Mouse (Mus musculus) liver, embryonic 14.5 days (tissue): ENCODE results near the gene Pon3. TPM values are rescaled to one million over a fixed set of nuclear protein-coding genes. Genes with fewer than 3 reads are reported as not detected.
A peak's percentile ranks its signal among the peaks of the same experiment; 100 is the strongest.

ENCODE experiments used
- ATAC-seq: fragments of 200-750 bp; cut with Nextera tagmentation; 2 replicates; pipeline ENCODE4 v1.8.0; 2017; ENCODE audit warnings: moderate number of reproducible peaks, mild to moderate bottlenecking, moderate library complexity; ENCODE audit not compliant: insufficient read depth
- DNase-seq, 3 experiments: peaks; one replicate each; pipeline ENCODE4 v3.0.0-alpha.2; 2012 to 2013; ENCODE audit warnings: low read depth in 3 of 3, low spot score in 3 of 3
- H3K27ac ChIP-seq: fragments of 300-500 bp; sonication (generic); 2 replicates; pipeline ENCODE4 v1.5.1; 2014; ENCODE audit warnings: moderate library complexity, mild to moderate bottlenecking, control low read depth, inconsistent platforms
- H3K27me3 ChIP-seq: fragments of 300-500 bp; sonication (generic); 2 replicates; pipeline ENCODE4 v1.6.1; 2014; ENCODE audit warnings: mild to moderate bottlenecking, low read length, moderate library complexity; ENCODE audit not compliant: control insufficient read depth, insufficient read depth
- H3K36me3 ChIP-seq: fragments of 300-500 bp; sonication (generic); replicated peaks from 2 replicates; pipeline ENCODE4 v1.6.1; 2014; ENCODE audit warnings: low read depth; ENCODE audit not compliant: control insufficient read depth, insufficient read depth
- H3K4me1 ChIP-seq, 2 experiments: fragments of 200-500 bp in 1 of 2; fragments of 300-500 bp in 1 of 2; sonication (generic) in 1 of 2; replicated peaks; 2 replicates each; pipeline ENCODE4 v1.6.1; 2012 to 2014; ENCODE audit warnings: antibody characterized with exemption in 1 of 2, inconsistent platforms in 1 of 2, low read length in 1 of 2; ENCODE audit not compliant: control insufficient read depth in 2 of 2, insufficient read depth in 2 of 2
- H3K4me2 ChIP-seq: fragments of 300-500 bp; sonication (generic); 2 replicates; pipeline ENCODE4 v1.6.1; 2014; ENCODE audit warnings: low read depth, mild to moderate bottlenecking, control low read depth, moderate library complexity
- H3K4me3 ChIP-seq, 2 experiments: fragments of 200-500 bp in 1 of 2; fragments of 300-500 bp in 1 of 2; sonication (generic) in 1 of 2; 2 replicates each; pipeline ENCODE4 v1.5.1; 2012 to 2014; ENCODE audit warnings: low read depth in 2 of 2, low read length in 2 of 2, mild to moderate bottlenecking in 2 of 2, control low read depth in 1 of 2, inconsistent platforms in 1 of 2, moderate library complexity in 1 of 2; ENCODE audit not compliant: insufficient read depth in 1 of 2
- H3K9ac ChIP-seq: fragments of 300-500 bp; sonication (generic); replicated peaks from 2 replicates; pipeline ENCODE4 v1.6.1; 2014; ENCODE audit warnings: mild to moderate bottlenecking, control low read depth, moderate library complexity
- H3K9me3 ChIP-seq: fragments of 300-500 bp; sonication (generic); 2 replicates; pipeline ENCODE4 v1.6.1; 2016; ENCODE audit warnings: low read length, mixed read lengths; ENCODE audit not compliant: control insufficient read depth
- CTCF ChIP-seq: IDR thresholded peaks from 2 replicates; pipeline ENCODE4 v1.5.1; 2016; ENCODE audit warnings: antibody characterized with exemption, low read depth, control low read depth
- EP300 ChIP-seq: IDR thresholded peaks from 2 replicates; pipeline ENCODE4 v1.6.1; 2016; ENCODE audit warnings: antibody characterized with exemption, low read depth
- WGBS: fragments of 180-500 bp; shearing (Covaris S2); extraction: QIAGEN DNeasy Blood & Tissue Kit; methylation state at CpG from one replicate; pipeline ENCODE4 v1.1.7; 2014; ENCODE audit not compliant: insufficient replicate concordance; 5-methylcytosine and 5-hydroxymethylcytosine counted together
- polyA plus RNA-seq, 2 experiments: library from polyadenylated mRNA; depleted of rRNA in 1 of 2; stranded (reverse) in 1 of 2; unstranded in 1 of 2; fragments of >200 nt; fragmentation: Nextera tagmentation in 1 of 2; extraction: Ambion mirVana in 1 of 2; gene quantifications; 2 replicates each; pipeline versions ENCODE4 v1.2.1 to v1.2.3; 2012 to 2014

The Pon3 gene
- polyA plus RNA-seq, 2 experiments, result 8.5 to 17.5 TPM

GRCm38 (mm10) chr6:5269641-5270040 lies 13.6 kb upstream of the Pon3 start:
- 88% methylated on average over 6 of the region's 6 CpGs for WGBS

GRCm38 (mm10) chr6:5264793-5265192 lies 8.7 kb upstream of the Pon3 start:
- Histone ChIP-seq H3K27ac (no peak overlapping the region), H3K4me1 (peaks cover 11 to 13% of the 10 kb centered on the region in 2 experiments), H3K4me2 (no peak overlapping the region), H3K4me3 (no peak overlapping the region), H3K36me3 (peaks cover 54% of the 10 kb centered on the region), H3K9me3 (no peaks in the 10 kb centered on the region), H3K9ac (no peak overlapping the region), H3K27me3 (no peaks in the 10 kb centered on the region)
- TF ChIP-seq CTCF (no peak), EP300 (no peak)
- ATAC-seq, result no peak
- WGBS, result 79% methylated on average over 8 of the region's 8 CpGs
- DNase-seq, result no peak

More at GRCm38 (mm10) chr6:5269641-5270040, 13.6 kb upstream of the Pon3 start:
- Histone ChIP-seq H3K4me1 (no peaks in the 10 kb centered on the region), H3K9me3 (no peaks in the 10 kb centered on the region), H3K27me3 (no peaks in the 10 kb centered on the region), H3K36me3 (peaks cover 74% of the 10 kb centered on the region), H3K9ac (no peak overlapping the region), H3K4me2 (no peak overlapping the region), H3K27ac (no peak overlapping the region), H3K4me3 (no peak overlapping the region)
- no peak for TF ChIP-seq EP300
- no peak for TF ChIP-seq CTCF
- ATAC-seq (no peak), DNase-seq (no peak)

GRCm38 (mm10) chr6:5263250-5263999 lies 7.3 kb upstream of the Pon3 start:
- H3K4me3 ChIP-seq, result no peak overlapping the region
- no peak overlapping the region for H3K9ac ChIP-seq
- peak; percentile 81 for ATAC-seq
- peak; percentile 44 to 55 (median 48) for DNase-seq
- H3K27ac ChIP-seq, result peak overlapping the region; percentile 31; the same call in 1 of the 2 replicates
- peaks cover 11 to 13% of the 10 kb centered on the region in 2 experiments for H3K4me1 ChIP-seq
- H3K27me3 ChIP-seq, result no peaks in the 10 kb centered on the region
- H3K36me3 ChIP-seq, result peaks cover 48% of the 10 kb centered on the region
- WGBS, result 60% methylated on average over 8 of the region's 8 CpGs
- peak; percentile 94 for TF ChIP-seq EP300
- no peak for TF ChIP-seq CTCF
- peak overlapping the region; percentile 18; the same call in 1 of the 2 replicates for H3K4me2 ChIP-seq
- H3K9me3 ChIP-seq, result no peaks in the 10 kb centered on the region

- peaks cover 41% of the 10 kb centered on the region for H3K36me3 ChIP-seq
- no peak for DNase-seq
- H3K9me3 ChIP-seq, result no peaks in the 10 kb centered on the region
- H3K4me2 ChIP-seq, result no peak overlapping the region
- TF ChIP-seq EP300 (no peak), CTCF (no peak)
- ATAC-seq, result no peak
- no peak overlapping the region for H3K4me3 ChIP-seq
- H3K9ac ChIP-seq, result no peak overlapping the region
- no peaks in the 10 kb centered on the region for H3K27me3 ChIP-seq
- 66% methylated on average over 9 of the region's 10 CpGs for WGBS
- no peak overlapping the region for H3K27ac ChIP-seq
- H3K4me1 ChIP-seq, result peaks cover 11 to 13% of the 10 kb centered on the region in 2 experiments
Observed at GRCm38 (mm10) chr6:5262322-5263249, 6.5 kb upstream of the Pon3 start.

GRCm38 (mm10) chr6:5255291-5255690 lies 795 bp downstream of the Pon3 start:
- Histone ChIP-seq H3K9ac (peak overlapping the region; percentile 67), H3K9me3 (no peaks in the 10 kb centered on the region), H3K4me2 (peak overlapping the region; percentile 68), H3K36me3 (no peaks in the 10 kb centered on the region), H3K27me3 (no peaks in the 10 kb centered on the region), H3K4me3 (peak overlapping the region; percentile 69 to 93), H3K4me1 (peaks cover 13 to 17% of the 10 kb centered on the region in 2 experiments), H3K27ac (no peak overlapping the region; the same call in 1 of the 2 replicates)
- TF ChIP-seq EP300, result no peak
- no peak for TF ChIP-seq CTCF
- WGBS, result 22% methylated on average over 6 of the region's 6 CpGs
- DNase-seq, result no peak
- ATAC-seq, result no peak
